Mouse (Mus musculus): ENCODE measurements at regions not wholly inside any gene's neighbourhood (a gene's known extent, or its start where the extent isn't known, plus 50 kb on each side); places are given as distances from the start of the nearest gene placed in this dataset.

DNA sequence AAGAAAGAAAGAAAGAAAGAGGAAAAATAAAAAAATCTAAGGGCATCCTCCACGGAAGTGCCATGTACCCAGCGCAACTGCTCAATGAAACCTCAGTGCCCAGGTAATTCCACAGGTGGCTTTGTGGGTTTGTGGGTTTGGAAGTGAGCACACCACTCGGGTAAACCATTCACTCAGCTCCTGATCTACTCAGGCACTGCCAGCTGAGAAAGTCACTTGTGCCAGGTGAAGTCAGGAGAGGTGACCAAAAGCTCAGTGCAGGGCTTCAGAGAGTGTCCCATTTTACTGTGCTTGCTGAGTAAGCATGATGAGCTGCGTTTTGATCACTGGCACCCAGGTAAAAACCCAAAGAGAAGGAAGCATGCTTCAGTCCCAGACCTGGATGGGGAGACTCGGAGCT lies 260.5 kb upstream of the Maf start:
- Histone ChIP-seq H3K36me3 (replicated peaks) (no peaks in the 10 kb centered on the region), H3K27ac (no peak overlapping the region), H3K4me2 (no peak overlapping the region), H3K9ac (no peak overlapping the region), H3K4me3 (replicated peaks) (no peak overlapping the region), H3K27me3 (no peaks in the 10 kb centered on the region), H3K9me3 (no peaks in the 10 kb centered on the region), H3K4me1 (no peaks in the 10 kb centered on the region)
- ATAC-seq (ENCODE audit: low FRiP score): no peak
- 82% methylated on average over 5 of the region's 5 CpGs for WGBS

DNA sequence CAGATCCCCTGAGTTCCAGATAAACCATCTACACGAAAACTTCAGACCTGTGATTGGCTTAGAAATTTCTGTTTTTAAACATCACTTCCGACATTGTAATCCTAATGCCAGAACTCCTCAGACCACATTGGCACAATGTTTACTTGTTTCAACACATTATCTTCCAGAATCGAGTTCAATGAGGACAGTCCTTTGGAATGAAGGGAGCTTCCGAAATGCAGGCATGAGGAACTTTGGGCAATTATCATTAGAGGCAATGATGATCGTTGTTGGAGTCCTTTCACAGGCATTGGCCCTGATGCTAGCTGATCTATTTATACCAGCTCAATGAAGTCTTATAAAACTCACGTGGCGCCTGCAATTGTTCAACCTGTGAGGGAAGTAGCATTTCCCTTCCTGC lies 258.4 kb upstream of the Maf start:
- WGBS: 89% methylated on average over 7 of the region's 7 CpGs
- no peaks in the 10 kb centered on the region for H3K4me1 ChIP-seq
- ATAC-seq (ENCODE audit: low FRiP score): no peak

DNA sequence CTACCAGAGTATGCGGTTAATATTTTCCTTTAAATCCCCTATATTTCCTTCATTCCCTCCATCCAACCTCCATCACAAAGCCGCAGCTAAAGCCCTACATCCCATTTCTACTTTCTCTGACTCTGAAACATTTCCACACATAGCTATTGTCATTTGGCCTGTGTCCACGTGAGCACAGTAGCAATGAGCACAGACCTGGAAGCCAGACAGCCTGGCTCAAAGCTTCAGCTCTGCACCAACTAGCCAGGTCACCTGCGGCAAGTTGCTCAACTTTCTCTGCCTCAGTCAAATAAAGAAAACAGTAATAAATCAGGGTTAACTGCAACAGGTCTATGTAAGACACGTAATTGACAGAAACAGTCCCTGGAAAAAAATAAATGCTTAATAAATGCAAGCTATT lies 247.8 kb upstream of the Maf start:
- no peak for ATAC-seq (ENCODE audit: low FRiP score)
- Histone ChIP-seq H3K4me1 (no peaks in the 10 kb centered on the region), H3K9me3 (no peaks in the 10 kb centered on the region), H3K4me2 (no peak overlapping the region), H3K9ac (no peak overlapping the region), H3K27ac (no peak overlapping the region), H3K4me3 (replicated peaks) (no peak overlapping the region), H3K36me3 (replicated peaks) (no peaks in the 10 kb centered on the region), H3K27me3 (no peaks in the 10 kb centered on the region)
- WGBS: 90% methylated on average over 5 of the region's 5 CpGs

More for the DNA sequence above, 258.4 kb upstream of the Maf start:
- Histone ChIP-seq H3K36me3 (replicated peaks) (no peaks in the 10 kb centered on the region), H3K9me3 (no peaks in the 10 kb centered on the region), H3K4me2 (no peak overlapping the region), H3K4me3 (replicated peaks) (no peak overlapping the region), H3K27ac (no peak overlapping the region), H3K9ac (no peak overlapping the region), H3K27me3 (no peaks in the 10 kb centered on the region)

DNA sequence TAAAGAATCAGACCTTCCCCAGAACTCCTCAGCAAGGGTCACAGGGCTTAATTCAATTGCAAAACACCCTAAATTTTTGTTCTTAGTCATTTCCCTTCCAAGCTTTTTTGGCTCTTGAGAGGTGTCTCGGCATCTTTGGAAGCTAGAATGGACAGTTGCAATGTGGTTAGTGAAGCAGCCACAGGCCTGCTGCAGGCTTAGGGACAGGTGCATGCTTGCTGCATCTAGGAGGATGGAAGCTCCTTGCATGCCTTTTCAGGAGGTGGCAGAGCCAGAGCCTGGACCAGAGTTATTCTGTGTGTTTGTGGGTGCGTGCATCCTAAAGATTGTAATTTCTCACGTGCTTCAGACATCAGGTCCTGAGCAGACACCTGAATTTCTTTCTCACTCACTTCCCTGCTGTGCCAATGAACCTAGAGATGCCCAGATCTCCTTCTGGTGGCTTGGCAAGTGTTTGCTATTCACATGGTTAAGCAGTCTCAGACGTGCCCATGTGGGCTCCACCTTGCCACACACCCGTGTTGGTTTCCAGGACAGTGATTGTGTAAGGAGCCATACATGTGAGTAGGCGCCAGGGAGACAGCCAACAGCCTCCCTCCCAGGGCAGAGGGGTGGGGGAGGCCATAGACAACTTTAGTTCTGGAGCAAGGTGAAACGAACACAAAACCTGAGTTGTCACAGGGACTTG lies 246.3 kb upstream of the Maf start:
- H3K36me3 ChIP-seq (replicated peaks): no peaks in the 10 kb centered on the region
- no peak for ATAC-seq (ENCODE audit: low FRiP score)
- H3K27ac ChIP-seq: no peak overlapping the region
- no peaks in the 10 kb centered on the region for H3K27me3 ChIP-seq
- 85% methylated on average over 7 of the region's 7 CpGs for WGBS
- H3K4me1 ChIP-seq: no peaks in the 10 kb centered on the region
- H3K9ac ChIP-seq: no peak overlapping the region
- H3K9me3 ChIP-seq: no peaks in the 10 kb centered on the region
- H3K4me2 ChIP-seq: no peak overlapping the region
- H3K4me3 ChIP-seq (replicated peaks): no peak overlapping the region

DNA sequence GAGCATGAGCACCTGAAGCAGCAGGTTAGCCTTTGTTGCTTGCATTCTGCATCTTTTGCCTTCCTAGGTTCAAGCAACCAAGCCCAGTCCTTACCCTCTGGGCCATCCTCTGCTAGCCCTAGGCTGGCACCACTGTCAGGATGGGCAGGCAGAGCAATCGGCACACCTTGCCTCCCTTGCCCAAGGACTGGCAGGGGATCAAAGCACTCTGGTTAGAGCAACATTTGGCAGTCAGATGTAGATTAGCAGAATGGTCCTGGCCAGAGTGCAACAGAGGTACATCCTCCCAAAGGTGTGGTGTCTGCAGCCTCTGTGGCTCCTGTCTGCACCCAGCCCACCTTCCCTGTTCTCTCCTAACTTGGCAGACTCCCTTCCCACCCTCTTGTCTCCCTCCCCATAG lies 244.9 kb upstream of the Maf start:
- Histone ChIP-seq H3K4me2 (no peak overlapping the region), H3K9ac (no peak overlapping the region), H3K27me3 (no peaks in the 10 kb centered on the region), H3K27ac (no peak overlapping the region), H3K4me3 (replicated peaks) (no peak overlapping the region), H3K4me1 (no peaks in the 10 kb centered on the region), H3K36me3 (replicated peaks) (no peaks in the 10 kb centered on the region), H3K9me3 (no peaks in the 10 kb centered on the region)
- 91% methylated on average over 1 of the region's 1 CpGs for WGBS
- ATAC-seq (ENCODE audit: low FRiP score): no peak

DNA sequence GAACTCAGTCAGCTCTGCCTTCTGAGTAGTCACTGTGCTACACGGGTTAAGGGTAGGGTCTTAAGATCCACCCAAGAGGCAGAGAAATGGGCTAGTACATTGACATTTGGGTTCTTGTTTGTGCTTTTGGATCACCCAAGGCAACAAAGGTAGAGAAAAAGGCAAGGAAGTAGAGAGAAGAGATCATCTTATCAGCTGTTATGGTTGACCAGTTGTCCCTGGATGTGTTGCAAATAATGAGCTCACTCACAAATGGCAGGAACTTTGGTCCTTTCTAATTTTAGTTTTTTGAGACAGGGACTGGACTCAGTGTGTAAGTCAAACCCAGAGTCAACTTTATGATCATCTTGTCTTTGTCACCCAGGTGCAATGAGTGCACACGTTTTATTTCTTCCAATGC lies 241.3 kb upstream of the Maf start:
- 94% methylated on average over 2 of the region's 2 CpGs for WGBS
- no peak overlapping the region for H3K9ac ChIP-seq
- no peak overlapping the region for H3K4me2 ChIP-seq
- H3K27me3 ChIP-seq: no peaks in the 10 kb centered on the region
- H3K27ac ChIP-seq: no peak overlapping the region
- no peaks in the 10 kb centered on the region for H3K9me3 ChIP-seq
- no peaks in the 10 kb centered on the region for H3K36me3 ChIP-seq (replicated peaks)
- no peak overlapping the region for H3K4me3 ChIP-seq (replicated peaks)
- no peaks in the 10 kb centered on the region for H3K4me1 ChIP-seq
- no peak for ATAC-seq (ENCODE audit: low FRiP score)

DNA sequence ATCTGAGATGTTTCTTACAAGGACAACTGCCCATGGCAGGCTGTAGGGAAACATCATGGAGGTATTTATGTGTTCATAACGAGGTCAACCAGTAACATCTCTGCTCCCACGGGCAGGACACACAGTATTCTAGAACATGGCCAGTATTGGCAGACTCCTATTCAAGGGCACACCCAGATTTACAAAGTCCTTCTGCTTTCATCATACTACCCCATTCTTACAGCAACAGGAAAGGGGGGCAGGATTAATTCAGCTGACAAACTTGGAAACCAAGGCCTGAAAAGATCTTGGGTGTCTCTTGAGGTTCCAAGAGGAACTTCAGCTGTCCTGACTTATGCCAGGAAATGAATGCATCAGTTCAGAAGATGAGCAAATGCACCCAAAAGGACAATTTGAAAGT lies 240.4 kb upstream of the Maf start:
- Histone ChIP-seq H3K27me3 (no peaks in the 10 kb centered on the region), H3K36me3 (replicated peaks) (no peaks in the 10 kb centered on the region), H3K27ac (no peak overlapping the region), H3K9ac (no peak overlapping the region), H3K4me2 (no peak overlapping the region), H3K4me3 (replicated peaks) (no peak overlapping the region), H3K4me1 (peaks cover 6% of the 10 kb centered on the region; the same call in 1 of the 2 replicates), H3K9me3 (no peaks in the 10 kb centered on the region)
- ATAC-seq (ENCODE audit: low FRiP score): no peak
- WGBS: 79% methylated on average over 2 of the region's 2 CpGs

DNA sequence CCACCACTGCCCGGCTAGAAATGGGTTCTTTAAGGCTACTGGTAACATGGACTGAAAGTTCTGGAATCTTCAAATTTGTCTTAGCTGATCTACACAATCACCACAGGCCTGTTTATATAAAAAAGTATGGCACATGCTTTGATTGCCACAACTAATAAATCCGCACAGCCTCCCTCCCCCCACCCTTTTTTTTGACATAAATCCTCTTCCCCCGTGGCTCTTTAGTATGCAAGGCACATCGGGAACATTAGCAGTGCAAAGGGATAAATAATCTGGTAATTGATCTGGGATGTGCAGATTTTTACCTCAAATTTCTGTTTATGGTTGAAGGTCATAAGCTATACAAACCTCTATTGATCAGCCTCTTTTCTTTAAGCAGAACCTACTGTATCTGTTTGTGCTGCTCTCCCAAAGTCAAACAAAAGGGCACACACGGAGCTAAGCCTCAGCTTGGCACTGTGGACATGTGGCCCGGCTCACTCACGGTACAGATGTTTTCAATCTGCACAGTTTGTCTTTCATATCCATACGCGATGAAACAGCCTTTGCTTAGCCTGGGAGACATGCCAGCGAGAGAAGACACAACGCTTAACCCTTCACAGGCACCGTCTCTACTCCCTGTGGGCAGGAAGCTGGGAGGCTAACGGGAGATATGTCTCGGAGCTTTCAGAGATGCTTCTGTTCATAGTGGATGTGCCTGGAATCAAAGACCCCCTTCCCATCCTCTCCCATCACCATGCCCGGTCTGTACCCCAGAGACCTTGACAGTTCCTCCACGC lies 235.3 kb upstream of the Maf start:
- Histone ChIP-seq H3K9me3 (no peaks in the 10 kb centered on the region), H3K9ac (no peak overlapping the region), H3K27ac (no peak overlapping the region), H3K4me2 (no peak overlapping the region), H3K4me3 (replicated peaks) (no peak overlapping the region), H3K27me3 (no peaks in the 10 kb centered on the region), H3K36me3 (replicated peaks) (no peaks in the 10 kb centered on the region), H3K4me1 (peaks cover 8% of the 10 kb centered on the region; the same call in 1 of the 2 replicates)
- 55% methylated on average over 16 of the region's 16 CpGs for WGBS
- no peak for ATAC-seq (ENCODE audit: low FRiP score)

DNA sequence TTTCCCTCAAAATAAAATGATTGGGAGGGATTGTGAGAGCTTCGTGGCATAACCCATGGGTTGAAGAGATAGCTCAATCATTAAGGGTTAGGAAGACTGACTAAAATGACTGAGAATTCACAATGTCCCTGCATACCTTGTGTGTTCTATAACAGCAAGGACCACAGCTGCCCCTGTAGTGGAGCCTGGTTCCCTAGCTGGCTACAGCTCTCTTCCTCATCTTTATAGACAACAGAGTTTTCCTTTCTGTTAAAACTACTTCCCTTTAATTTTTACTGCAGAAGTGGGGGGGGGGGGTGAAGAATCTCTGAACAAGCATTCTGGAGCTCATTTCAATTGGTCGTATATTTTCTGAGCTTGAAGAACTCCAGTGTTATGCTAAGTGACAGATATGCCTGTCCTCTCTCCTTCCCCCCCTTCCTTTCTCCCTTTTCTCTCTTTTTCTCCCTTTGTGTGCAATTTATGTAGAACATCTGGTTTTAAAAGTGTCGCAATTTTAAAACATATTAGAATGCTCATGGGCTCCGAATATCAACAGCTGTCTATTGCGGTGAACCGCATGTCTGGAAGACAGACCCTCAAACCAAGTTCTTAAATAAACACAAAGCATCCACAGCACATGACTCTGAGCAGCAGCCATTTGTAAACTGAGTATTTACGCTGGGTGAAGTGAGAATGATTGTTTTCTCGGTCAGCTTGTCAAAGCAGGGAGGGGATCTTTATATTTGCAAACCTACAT lies 222.0 kb upstream of the Maf start:
- Histone ChIP-seq H3K27me3 (no peaks in the 10 kb centered on the region), H3K4me3 (replicated peaks) (no peak overlapping the region), H3K36me3 (replicated peaks) (no peaks in the 10 kb centered on the region), H3K4me2 (no peak overlapping the region), H3K9ac (no peak overlapping the region), H3K4me1 (0 out of 2 replicates have a peak, but pooled peaks cover 3% of the 10 kb centered on the region), H3K27ac (no peak overlapping the region), H3K9me3 (no peaks in the 10 kb centered on the region)
- ATAC-seq (ENCODE audit: low FRiP score): no peak
- 74% methylated on average over 8 of the region's 8 CpGs for WGBS

DNA sequence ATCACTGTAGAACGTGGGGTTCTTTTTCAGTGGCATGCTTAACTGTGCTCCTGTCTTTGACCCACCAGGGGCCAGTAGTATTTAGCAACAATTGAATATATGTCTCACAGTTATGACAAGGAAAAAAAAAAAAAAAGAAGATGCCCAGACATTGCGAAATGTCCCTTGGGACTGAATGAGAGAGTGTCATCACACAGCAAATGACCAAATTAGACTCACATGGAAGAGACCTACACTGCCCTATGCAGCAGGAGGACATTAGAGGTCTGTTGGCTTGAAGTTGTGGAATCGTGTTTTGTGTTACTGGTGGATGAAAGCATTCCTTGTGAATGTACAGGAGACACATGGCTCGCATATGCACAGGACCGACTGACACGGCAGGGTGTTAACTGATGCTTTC lies 214.3 kb upstream of the Maf start:
- ATAC-seq (ENCODE audit: low FRiP score): no peak
- Histone ChIP-seq H3K27me3 (no peaks in the 10 kb centered on the region), H3K36me3 (replicated peaks) (no peaks in the 10 kb centered on the region), H3K27ac (no peak overlapping the region), H3K4me3 (replicated peaks) (no peak overlapping the region), H3K4me1 (no peaks in the 10 kb centered on the region), H3K4me2 (no peak overlapping the region), H3K9me3 (no peaks in the 10 kb centered on the region), H3K9ac (no peak overlapping the region)
- WGBS: 82% methylated on average over 6 of the region's 6 CpGs

DNA sequence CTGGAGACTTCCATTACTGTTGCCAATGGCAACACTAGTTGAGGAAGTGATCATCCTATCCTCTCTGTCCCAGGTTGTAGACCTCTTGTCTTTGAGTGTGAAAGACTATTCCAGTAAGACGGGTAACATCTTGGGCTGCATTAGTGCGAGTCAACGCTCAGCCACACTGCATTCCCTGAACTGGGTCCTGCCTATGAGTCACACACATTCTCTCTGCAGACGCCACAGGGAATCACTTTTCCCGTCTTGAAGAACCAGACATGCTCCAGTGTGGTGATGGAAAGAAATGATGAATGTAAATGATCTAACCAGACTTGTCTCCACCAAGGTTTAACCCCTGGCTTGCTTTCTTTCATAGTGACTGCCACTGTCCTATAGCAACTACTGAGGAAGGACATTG lies 199.1 kb upstream of the Maf start:
- H3K9me3 ChIP-seq: no peaks in the 10 kb centered on the region
- WGBS: 91% methylated on average over 5 of the region's 5 CpGs
- ATAC-seq (ENCODE audit: low FRiP score): no peak
- H3K4me3 ChIP-seq (replicated peaks): no peak overlapping the region
- H3K4me1 ChIP-seq: no peaks in the 10 kb centered on the region
- no peak overlapping the region for H3K27ac ChIP-seq
- H3K36me3 ChIP-seq (replicated peaks): no peaks in the 10 kb centered on the region
- no peak overlapping the region for H3K4me2 ChIP-seq
- no peaks in the 10 kb centered on the region for H3K27me3 ChIP-seq
- no peak overlapping the region for H3K9ac ChIP-seq

DNA sequence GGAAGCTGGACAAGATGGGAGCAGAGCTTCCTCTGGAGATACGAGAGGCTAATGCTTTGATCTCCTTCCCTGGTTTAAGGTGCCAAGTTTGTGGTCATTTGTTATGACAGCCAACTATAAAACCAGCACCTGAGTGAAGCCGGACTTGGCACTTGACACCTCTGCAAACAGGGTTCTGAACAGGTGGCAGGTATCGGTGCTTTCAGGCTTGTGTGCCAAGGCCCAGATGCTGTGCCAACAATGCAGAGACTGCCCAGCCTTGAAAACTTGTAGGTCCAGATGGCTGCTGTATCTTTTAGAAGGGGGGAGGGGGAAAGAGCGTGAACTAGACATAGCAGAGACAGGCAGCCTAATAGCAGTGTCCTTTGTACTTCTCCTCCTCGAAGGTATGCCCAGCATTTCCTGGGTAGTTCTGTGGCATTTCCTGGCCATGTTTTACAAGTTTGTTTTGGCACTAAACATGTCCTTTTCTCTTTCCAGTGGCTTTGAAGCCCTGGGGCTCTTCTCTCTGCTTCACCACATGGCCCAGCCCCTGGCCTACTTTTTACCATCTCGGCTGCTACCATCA lies 196.3 kb upstream of the Maf start:
- Histone ChIP-seq H3K9me3 (no peaks in the 10 kb centered on the region), H3K36me3 (replicated peaks) (no peaks in the 10 kb centered on the region), H3K4me3 (replicated peaks) (no peak overlapping the region), H3K9ac (no peak overlapping the region), H3K4me2 (no peak overlapping the region), H3K4me1 (no peaks in the 10 kb centered on the region), H3K27ac (no peak overlapping the region), H3K27me3 (no peaks in the 10 kb centered on the region)
- 82% methylated on average over 6 of the region's 6 CpGs for WGBS
- ATAC-seq (ENCODE audit: low FRiP score): no peak
